Mouse (Mus musculus) stomach, postnatal 0 days (tissue): Measurements from ENCODE around the gene Adgrg5. TPM values are rescaled to one million over a fixed set of nuclear protein-coding genes. Genes with fewer than 3 reads are reported as not detected.

Experiments used
- ATAC-seq: fragments of 200-750 bp; cut with Nextera tagmentation; 2 replicates; pipeline ENCODE4 v1.8.0; 2017; ENCODE audit not compliant: low FRiP score, low TSS enrichment
- DNase-seq: peaks from one replicate; pipeline ENCODE4 v3.0.0-alpha.2; 2016; ENCODE audit warnings: low spot score
- H3K27ac ChIP-seq: fragments of 300-500 bp; sonication (generic); replicated peaks from 2 replicates; pipeline ENCODE4 v1.5.1; 2014; ENCODE audit warnings: mild to moderate bottlenecking, control low read depth
- H3K27me3 ChIP-seq: fragments of 300-500 bp; sonication (generic); 2 replicates; pipeline ENCODE4 v1.6.1; 2014; ENCODE audit warnings: low read length; ENCODE audit not compliant: control insufficient read depth, insufficient read depth
- H3K36me3 ChIP-seq: fragments of 300-500 bp; sonication (generic); 2 replicates; pipeline ENCODE4 v1.6.1; 2014; ENCODE audit warnings: low read length, mixed read lengths; ENCODE audit not compliant: control insufficient read depth, insufficient read depth
- H3K4me1 ChIP-seq: fragments of 300-500 bp; sonication (generic); replicated peaks from 2 replicates; pipeline ENCODE4 v1.6.1; 2014; ENCODE audit warnings: antibody characterized with exemption; ENCODE audit not compliant: control insufficient read depth, insufficient read depth
- H3K4me2 ChIP-seq: fragments of 300-500 bp; sonication (generic); replicated peaks from 2 replicates; pipeline ENCODE4 v1.6.1; 2014; ENCODE audit warnings: low read depth, mild to moderate bottlenecking, control low read depth, moderate library complexity
- H3K4me3 ChIP-seq: fragments of 300-500 bp; sonication (generic); 2 replicates; pipeline ENCODE4 v1.5.1; 2014; ENCODE audit warnings: low read depth, low read length, control low read depth
- H3K9ac ChIP-seq: fragments of 300-500 bp; sonication (generic); 2 replicates; pipeline ENCODE4 v1.6.1; 2014; ENCODE audit warnings: mild to moderate bottlenecking, low read length, control low read depth, mixed read lengths
- H3K9me3 ChIP-seq: fragments of 300-500 bp; sonication (generic); 2 replicates; pipeline ENCODE4 v1.6.1; 2016; ENCODE audit warnings: low read length; ENCODE audit not compliant: control insufficient read depth
- CTCF ChIP-seq: IDR thresholded peaks from 2 replicates; pipeline ENCODE4 v1.5.1; 2016; ENCODE audit warnings: antibody characterized with exemption, low read depth, mild to moderate bottlenecking, moderate library complexity
- EP300 ChIP-seq: optimal IDR thresholded peaks from 2 replicates; pipeline ENCODE3; 2016; ENCODE audit warnings: antibody characterized with exemption
- WGBS: fragments of 180-500 bp; shearing (Covaris S2); extraction: QIAGEN DNeasy Blood & Tissue Kit; methylation state at CpG from one replicate; pipeline ENCODE4 v1.1.7; 2014; 5-methylcytosine and 5-hydroxymethylcytosine counted together
- polyA plus RNA-seq: library from polyadenylated mRNA; unstranded; fragments of >200 nt; fragmentation: Nextera tagmentation; extraction: Ambion mirVana; gene quantifications from 2 replicates; pipeline ENCODE4 v1.2.1, GENCODE M21; 2015

Gene Adgrg5
- polyA plus RNA-seq, 1 experiment from 2014 or later, result 0.27 TPM

GRCm38 (mm10) chr8:94980176-94980575, 56.7 kb downstream of the Adgrg5 start:
- H3K36me3 ChIP-seq, result no peaks in the 10 kb centered on the region
- H3K4me3 ChIP-seq, result no peak overlapping the region
- WGBS, result 80% methylated on average over 5 of the region's 5 CpGs
- TF ChIP-seq EP300 (no peak), CTCF (no peak)
- no peak overlapping the region; the same call in 1 of the 2 replicates for H3K9ac ChIP-seq
- no peaks in the 10 kb centered on the region for H3K9me3 ChIP-seq
- no peaks in the 10 kb centered on the region for H3K27me3 ChIP-seq
- H3K4me2 ChIP-seq, result 0 out of 2 replicates have a peak overlapping the region, but pooled peaks have one; percentile 20
- no peak overlapping the region for H3K27ac ChIP-seq
- no peak for ATAC-seq
- no peak for DNase-seq
- peaks cover 4% of the 10 kb centered on the region for H3K4me1 ChIP-seq

GRCm38 (mm10) chr8:94980976-94981375, 57.5 kb downstream of the Adgrg5 start:
- TF ChIP-seq CTCF, result no peak
- no peak for TF ChIP-seq EP300
- Histone ChIP-seq H3K4me1 (peaks cover 4% of the 10 kb centered on the region), H3K36me3 (no peaks in the 10 kb centered on the region), H3K4me2 (no peak overlapping the region), H3K4me3 (no peak overlapping the region), H3K27me3 (no peaks in the 10 kb centered on the region), H3K9me3 (no peaks in the 10 kb centered on the region), H3K27ac (no peak overlapping the region), H3K9ac (no peak overlapping the region)
- DNase-seq (no peak), ATAC-seq (no peak)
- 41% methylated on average over 8 of the region's 8 CpGs for WGBS

DNA sequence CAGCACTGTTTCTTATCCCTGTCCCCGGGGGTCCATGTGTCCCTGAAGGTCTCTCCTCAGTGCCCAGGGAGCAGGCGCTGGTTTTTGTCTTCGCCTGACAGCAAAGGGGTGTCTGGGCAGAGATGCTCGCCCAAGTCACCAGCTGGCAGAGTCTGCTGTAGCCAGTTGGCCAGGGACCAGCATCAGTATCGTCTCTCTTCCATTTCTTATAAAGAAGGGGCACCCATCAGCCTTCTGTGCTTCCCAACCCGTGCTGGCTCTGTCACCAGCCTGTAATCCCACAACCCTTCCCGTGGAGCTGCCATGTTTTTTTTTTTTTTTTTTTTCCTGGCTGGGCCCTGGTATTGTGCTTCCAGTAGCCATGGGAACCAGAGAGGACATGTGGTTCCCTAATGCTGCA, 58.4 kb downstream of the Adgrg5 start:
- Histone ChIP-seq H3K36me3 (no peaks in the 10 kb centered on the region), H3K9ac (no peak overlapping the region), H3K4me2 (no peak overlapping the region), H3K27me3 (no peaks in the 10 kb centered on the region), H3K27ac (no peak overlapping the region), H3K4me3 (no peak overlapping the region), H3K9me3 (no peaks in the 10 kb centered on the region), H3K4me1 (peaks cover 4% of the 10 kb centered on the region)
- 55% methylated on average over 7 of the region's 7 CpGs for WGBS
- DNase-seq (no peak), ATAC-seq (no peak)
- TF ChIP-seq CTCF (no peak), EP300 (no peak)

- H3K4me3 ChIP-seq, result no peak overlapping the region
- no peak overlapping the region for H3K9ac ChIP-seq
- H3K9me3 ChIP-seq, result no peaks in the 10 kb centered on the region
- peak overlapping the region; percentile 45 for H3K27ac ChIP-seq
- DNase-seq, result no peak
- TF ChIP-seq EP300 (no peak), CTCF (no peak)
- WGBS, result 13% methylated on average over 5 of the region's 5 CpGs
- H3K4me1 ChIP-seq, result peaks cover 4% of the 10 kb centered on the region
- H3K4me2 ChIP-seq, result no peak overlapping the region
- H3K36me3 ChIP-seq, result no peaks in the 10 kb centered on the region
- H3K27me3 ChIP-seq, result no peaks in the 10 kb centered on the region
- no peak for ATAC-seq
These were observed 59.7 kb downstream of the Adgrg5 start for GRCm38 (mm10) chr8:94983146-94983545.

- Histone ChIP-seq H3K9me3 (no peaks in the 10 kb centered on the region), H3K36me3 (no peaks in the 10 kb centered on the region), H3K4me2 (peak overlapping the region; percentile 27), H3K4me3 (no peak overlapping the region), H3K27ac (peak overlapping the region; percentile 45; the same call in 1 of the 2 replicates), H3K4me1 (peaks cover 4% of the 10 kb centered on the region), H3K9ac (0 out of 2 replicates have a peak overlapping the region, but pooled peaks have one; percentile 13), H3K27me3 (no peaks in the 10 kb centered on the region)
- TF ChIP-seq EP300 (no peak), CTCF (no peak)
- ATAC-seq (peak; percentile 88), DNase-seq (peak; percentile 73)
- 23% methylated on average over 10 of the region's 10 CpGs for WGBS
These were observed 60.5 kb downstream of the Adgrg5 start for GRCm38 (mm10) chr8:94983881-94984516.

DNA sequence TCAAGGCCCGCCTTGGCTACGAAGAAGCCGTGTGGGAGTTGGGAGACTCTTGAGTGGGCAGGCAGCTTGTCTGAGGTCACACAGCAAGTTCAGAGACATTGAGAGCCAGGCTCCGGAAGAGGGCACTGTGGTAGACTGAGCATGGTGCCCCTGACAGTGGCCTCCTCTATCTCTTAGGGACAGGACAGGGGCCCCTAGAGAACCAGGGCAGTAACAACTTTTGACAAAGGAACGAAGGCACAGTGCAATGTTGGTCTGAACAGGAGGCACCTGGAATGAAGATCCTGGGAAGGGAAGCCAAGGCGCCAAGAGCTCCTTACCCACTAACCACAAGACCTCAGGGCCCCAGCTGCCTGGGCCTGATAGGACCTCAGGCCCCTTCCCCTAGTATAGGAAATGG, 61.5 kb downstream of the Adgrg5 start:
- H3K9ac ChIP-seq, result no peak overlapping the region
- no peak for TF ChIP-seq EP300
- 0 out of 2 replicates have a peak, but pooled peaks have one; percentile 5 for TF ChIP-seq CTCF
- H3K27me3 ChIP-seq, result no peaks in the 10 kb centered on the region
- H3K27ac ChIP-seq, result no peak overlapping the region
- H3K4me1 ChIP-seq, result peaks cover 4% of the 10 kb centered on the region
- no peaks in the 10 kb centered on the region for H3K9me3 ChIP-seq
- ATAC-seq (no peak), DNase-seq (no peak)
- no peak overlapping the region; the same call in 1 of the 2 replicates for H3K4me2 ChIP-seq
- no peak overlapping the region for H3K4me3 ChIP-seq
- WGBS, result 76% methylated on average over 6 of the region's 6 CpGs
- no peaks in the 10 kb centered on the region for H3K36me3 ChIP-seq
